Mouse (Mus musculus) intestine, postnatal 0 days (tissue): Measurements from ENCODE around the gene Nanos1. TPM values are rescaled to one million over a fixed set of nuclear protein-coding genes. Genes with fewer than 3 reads are reported as not detected.
A peak's percentile ranks its signal among the peaks of the same experiment; 100 is the strongest.

ENCODE experiments used
- ATAC-seq: fragments of 200-750 bp; cut with Nextera tagmentation; 2 replicates; pipeline ENCODE4 v1.8.0; 2017; ENCODE audit warnings: mild to moderate bottlenecking, moderate TSS enrichment, moderate library complexity
- H3K27ac ChIP-seq: fragments of 300-500 bp; sonication (generic); 2 replicates; pipeline ENCODE4 v1.5.1; 2014; ENCODE audit warnings: mild to moderate bottlenecking, low read depth, low read length, moderate library complexity
- H3K27me3 ChIP-seq: fragments of 300-500 bp; sonication (generic); replicated peaks from 2 replicates; pipeline ENCODE4 v1.6.1; 2014; ENCODE audit warnings: low read length, mixed read lengths; ENCODE audit not compliant: control insufficient read depth, insufficient read depth
- H3K36me3 ChIP-seq: fragments of 300-500 bp; sonication (generic); 2 replicates; pipeline ENCODE4 v1.6.1; 2014; ENCODE audit warnings: mild to moderate bottlenecking, moderate library complexity; ENCODE audit not compliant: control insufficient read depth, insufficient read depth
- H3K4me1 ChIP-seq: fragments of 300-500 bp; sonication (generic); replicated peaks from 2 replicates; pipeline ENCODE4 v1.6.1; 2014; ENCODE audit warnings: antibody characterized with exemption, low read length, mixed read lengths; ENCODE audit not compliant: control insufficient read depth, insufficient read depth
- H3K4me2 ChIP-seq: fragments of 300-500 bp; sonication (generic); replicated peaks from 2 replicates; pipeline ENCODE4 v1.6.1; 2014; ENCODE audit warnings: low read depth, mild to moderate bottlenecking, moderate library complexity
- H3K4me3 ChIP-seq: fragments of 300-500 bp; sonication (generic); 2 replicates; pipeline ENCODE4 v1.5.1; 2014; ENCODE audit warnings: low read depth, low read length
- H3K9ac ChIP-seq: fragments of 300-500 bp; sonication (generic); 2 replicates; pipeline ENCODE4 v1.6.1; 2014; ENCODE audit warnings: mild to moderate bottlenecking, low read depth, low read length
- H3K9me3 ChIP-seq: fragments of 300-500 bp; sonication (generic); 2 replicates; pipeline ENCODE4 v1.6.1; 2016; ENCODE audit warnings: mixed run types; ENCODE audit not compliant: control insufficient read depth
- CTCF ChIP-seq: sonication (generic); IDR thresholded peaks from 2 replicates; pipeline ENCODE4 v1.5.1; 2016; ENCODE audit warnings: low read depth, mild to moderate bottlenecking, control low read depth, antibody characterized with exemption, moderate library complexity
- WGBS: fragments of 180-500 bp; shearing (Covaris S2); extraction: QIAGEN DNeasy Blood & Tissue Kit; methylation state at CpG from one replicate; pipeline ENCODE4 v1.1.7; 2014; 5-methylcytosine and 5-hydroxymethylcytosine counted together
- polyA plus RNA-seq: library from polyadenylated mRNA; unstranded; fragments of >200 nt; fragmentation: Nextera tagmentation; extraction: Ambion mirVana; gene quantifications from 2 replicates; pipeline ENCODE4 v1.2.1, GENCODE M21; 2015

Nanos1 gene
- 0.60 and 0.67 TPM in 2 replicates for polyA plus RNA-seq

GRCm38 (mm10) chr19:60755438-60756191, at the start of gene Nanos1:
Gene Nanos1 (plus strand): TSS chr19:60755987.
- TF ChIP-seq CTCF, result 0 out of 2 replicates have a peak, but pooled peaks have one; percentile 16
- under 1% methylated on average over 53 of the region's 58 CpGs for WGBS
- Histone ChIP-seq H3K9ac (peak within 1 kb of the TSS; percentile 48; the same call in 1 of the 2 replicates), H3K27me3 (no peaks in the 10 kb centered on the region), H3K4me3 (peak within 1 kb of the TSS; percentile 86), H3K4me1 (0 out of 2 replicates have a peak, but pooled peaks cover 4% of the 10 kb centered on the region), H3K9me3 (no peaks in the 10 kb centered on the region), H3K4me2 (peak within 1 kb of the TSS; percentile 100), H3K27ac (no peak within 1 kb of the TSS), H3K36me3 (peaks cover 6% of the 10 kb centered on the region)
- ATAC-seq, result peak; percentile 82

- no peak for ATAC-seq
- no peaks in the 10 kb centered on the region for H3K4me1 ChIP-seq
- WGBS, result 72% methylated on average over 4 of the region's 4 CpGs
- H3K36me3 ChIP-seq, result no peaks in the 10 kb centered on the region
- no peak overlapping the region for H3K4me2 ChIP-seq
- H3K27ac ChIP-seq, result no peak overlapping the region
- no peaks in the 10 kb centered on the region for H3K27me3 ChIP-seq
- TF ChIP-seq CTCF, result no peak
- no peak overlapping the region for H3K4me3 ChIP-seq
- no peaks in the 10 kb centered on the region for H3K9me3 ChIP-seq
- H3K9ac ChIP-seq, result no peak overlapping the region
These were observed 46.4 kb upstream of the Nanos1 start for GRCm38 (mm10) chr19:60709193-60709900.

GRCm38 (mm10) chr19:60710196-60710595, 45.6 kb upstream of the Nanos1 start:
- Histone ChIP-seq H3K4me3 (no peak overlapping the region), H3K27ac (no peak overlapping the region), H3K4me2 (no peak overlapping the region), H3K36me3 (no peaks in the 10 kb centered on the region), H3K4me1 (no peaks in the 10 kb centered on the region), H3K27me3 (no peaks in the 10 kb centered on the region), H3K9me3 (no peaks in the 10 kb centered on the region), H3K9ac (no peak overlapping the region)
- 33% methylated on average over 3 of the region's 3 CpGs for WGBS
- ATAC-seq, result no peak
- TF ChIP-seq CTCF, result no peak

- Histone ChIP-seq H3K36me3 (no peaks in the 10 kb centered on the region), H3K4me1 (no peaks in the 10 kb centered on the region), H3K27me3 (no peaks in the 10 kb centered on the region), H3K4me3 (no peak overlapping the region), H3K27ac (no peak overlapping the region), H3K9me3 (no peaks in the 10 kb centered on the region), H3K9ac (no peak overlapping the region), H3K4me2 (no peak overlapping the region)
- no peak for TF ChIP-seq CTCF
- WGBS, result 86% methylated on average over 2 of the region's 2 CpGs
- ATAC-seq, result no peak
These were observed 43.2 kb upstream of the Nanos1 start for GRCm38 (mm10) chr19:60712577-60712976.

- Histone ChIP-seq H3K36me3 (no peaks in the 10 kb centered on the region), H3K9ac (no peak overlapping the region), H3K4me3 (no peak overlapping the region), H3K4me2 (no peak overlapping the region), H3K4me1 (no peaks in the 10 kb centered on the region), H3K9me3 (no peaks in the 10 kb centered on the region), H3K27me3 (no peaks in the 10 kb centered on the region), H3K27ac (no peak overlapping the region)
- no peak for ATAC-seq
- no peak for TF ChIP-seq CTCF
- WGBS, result 91% methylated on average over 2 of the region's 2 CpGs
These were observed 39.4 kb upstream of the Nanos1 start for GRCm38 (mm10) chr19:60716381-60716780.

GRCm38 (mm10) chr19:60730281-60730852, 25.4 kb upstream of the Nanos1 start:
- Histone ChIP-seq H3K27ac (no peak overlapping the region), H3K27me3 (no peaks in the 10 kb centered on the region), H3K9me3 (no peaks in the 10 kb centered on the region), H3K4me1 (no peaks in the 10 kb centered on the region), H3K4me3 (no peak overlapping the region), H3K4me2 (no peak overlapping the region), H3K36me3 (no peaks in the 10 kb centered on the region), H3K9ac (no peak overlapping the region)
- no peak for ATAC-seq
- WGBS, result 50% methylated on average over 2 of the region's 2 CpGs
- TF ChIP-seq CTCF, result peak; percentile 77
